Mouse (Mus musculus): ENCODE data around the gene Grin2a. TPM values are rescaled to one million over a fixed set of nuclear protein-coding genes. Genes with fewer than 3 reads are reported as not detected.

Gene Grin2a
- polyA plus RNA-seq, 2 experiments: 0.64 to 2.0 TPM

DNA sequence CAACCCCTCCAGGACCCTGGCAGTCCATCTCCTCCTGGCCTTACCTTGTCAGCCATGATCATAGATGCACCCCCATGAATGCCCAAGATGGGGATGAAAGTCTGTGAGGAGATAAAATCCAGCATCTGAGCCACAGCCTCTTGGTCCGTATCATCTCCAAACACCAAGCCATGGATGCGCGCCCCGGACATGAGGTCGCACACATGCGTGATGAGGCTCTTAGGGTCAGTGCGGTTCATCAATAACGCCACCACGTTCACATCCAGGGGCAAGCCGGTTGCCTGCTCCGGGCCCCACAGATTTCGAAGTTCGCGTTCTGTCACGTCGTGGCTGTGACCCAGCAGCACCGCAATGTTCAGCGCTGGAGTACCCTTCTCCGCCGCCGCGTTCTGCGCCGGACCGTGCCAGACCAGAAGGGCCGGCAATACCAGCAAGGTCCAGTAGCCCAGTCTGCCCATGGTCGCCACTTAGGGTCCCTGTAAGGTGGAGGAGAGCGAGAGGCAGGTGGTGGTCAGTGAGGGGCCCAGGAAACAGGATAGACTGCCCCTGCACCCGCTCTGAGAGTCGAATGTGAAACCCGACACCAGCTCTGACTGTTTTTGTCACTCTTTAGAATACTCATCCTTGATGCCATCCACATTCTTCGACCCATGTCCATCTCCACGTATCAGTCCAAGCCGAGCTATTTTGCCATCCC is 3.1 kb downstream of the Grin2a start:
- Histone ChIP-seq H3K36me3 (ENCODE audit: control insufficient read depth, insufficient read depth, low read length) (no peaks in the 10 kb centered on the region), H3K4me2 (replicated peaks; ENCODE audit: low read depth, low read length, severe bottlenecking) (peak overlapping the region; percentile 61), H3K4me1 (ENCODE audit: control insufficient read depth, insufficient read depth, low read length) (peaks cover 5% of the 10 kb centered on the region), H3K4me3 (replicated peaks; ENCODE audit: low read length) (peak overlapping the region; percentile 36; the same call in 1 of the 2 replicates), H3K27me3 (ENCODE audit: control insufficient read depth, insufficient read depth, low read length) (peaks cover 68% of the 10 kb centered on the region), H3K27ac (replicated peaks; ENCODE audit: low read depth, low read length) (no peak overlapping the region), H3K9ac (ENCODE audit: low read depth, low read length, severe bottlenecking) (no peak overlapping the region), H3K9me3 (ENCODE audit: control insufficient read depth, low read length) (no peaks in the 10 kb centered on the region)
- no peak for TF ChIP-seq POLR2A (IDR thresholded peaks at IDR 0.05; ENCODE audit: borderline replicate concordance, extremely low read depth, insufficient read depth, insufficient read length)
- ATAC-seq (ENCODE audit: low FRiP score, low read depth) (no peak), DNase-seq (ENCODE audit: low spot score) (no peak)
- WGBS: 18% methylated on average over 34 of the region's 34 CpGs

DNA sequence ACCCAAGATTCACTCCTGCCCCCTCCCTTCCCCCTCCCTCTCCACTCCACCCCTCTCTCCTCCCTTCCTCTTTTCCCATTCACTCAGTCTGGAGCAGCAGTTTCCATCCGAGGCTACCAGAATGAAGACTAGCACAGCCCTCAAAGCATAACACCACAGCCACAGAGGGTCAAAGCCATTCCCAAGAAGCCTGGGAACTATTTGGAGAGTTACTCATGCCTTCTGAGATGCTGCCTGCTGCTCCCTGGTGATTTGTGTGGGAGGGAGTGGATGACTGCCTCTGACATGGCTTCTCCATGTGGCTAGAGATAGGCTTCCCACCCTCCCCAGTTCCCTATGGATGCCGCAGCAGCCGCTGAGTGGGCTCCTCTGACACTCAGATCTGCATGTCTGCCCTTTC is 10.3 kb downstream of the Grin2a start:
- Histone ChIP-seq H3K4me1 (ENCODE audit: control insufficient read depth, insufficient read depth, low read length) (no peaks in the 10 kb centered on the region), H3K9ac (ENCODE audit: low read depth, low read length, severe bottlenecking) (no peak overlapping the region), H3K4me3 (replicated peaks; ENCODE audit: low read length) (no peak overlapping the region), H3K27ac (replicated peaks; ENCODE audit: low read depth, low read length) (no peak overlapping the region), H3K9me3 (ENCODE audit: control insufficient read depth, low read length) (no peaks in the 10 kb centered on the region), H3K27me3 (ENCODE audit: control insufficient read depth, insufficient read depth, low read length) (no peaks in the 10 kb centered on the region), H3K36me3 (ENCODE audit: control insufficient read depth, insufficient read depth, low read length) (no peaks in the 10 kb centered on the region), H3K4me2 (replicated peaks; ENCODE audit: low read depth, low read length, severe bottlenecking) (no peak overlapping the region)
- TF ChIP-seq POLR2A (IDR thresholded peaks at IDR 0.05; ENCODE audit: borderline replicate concordance, extremely low read depth, insufficient read depth, insufficient read length): no peak
- 68% methylated on average over 3 of the region's 3 CpGs for WGBS
- ATAC-seq (ENCODE audit: low FRiP score, low read depth) (no peak), DNase-seq (ENCODE audit: low spot score) (no peak)

DNA sequence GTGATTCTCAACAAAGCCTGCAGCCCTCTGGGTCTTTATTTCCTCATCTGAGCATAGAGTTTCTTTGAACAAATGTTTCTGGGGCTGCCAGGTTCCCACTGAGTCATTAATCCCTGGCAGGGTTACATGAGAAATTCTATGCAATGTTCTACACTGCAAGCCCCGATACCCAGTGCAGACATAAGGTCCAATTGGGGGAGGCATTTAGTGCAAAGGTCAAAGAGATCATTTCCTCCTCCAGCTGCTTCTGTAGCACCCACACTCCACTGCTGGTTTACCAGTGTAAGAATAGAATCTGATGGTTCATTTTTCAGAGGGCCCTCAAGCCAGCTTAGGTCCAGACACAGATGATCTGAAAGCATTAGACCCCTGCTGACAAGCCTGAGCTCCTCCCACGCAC is 14.7 kb downstream of the Grin2a start:
- WGBS: 56% methylated on average over 2 of the region's 2 CpGs

DNA sequence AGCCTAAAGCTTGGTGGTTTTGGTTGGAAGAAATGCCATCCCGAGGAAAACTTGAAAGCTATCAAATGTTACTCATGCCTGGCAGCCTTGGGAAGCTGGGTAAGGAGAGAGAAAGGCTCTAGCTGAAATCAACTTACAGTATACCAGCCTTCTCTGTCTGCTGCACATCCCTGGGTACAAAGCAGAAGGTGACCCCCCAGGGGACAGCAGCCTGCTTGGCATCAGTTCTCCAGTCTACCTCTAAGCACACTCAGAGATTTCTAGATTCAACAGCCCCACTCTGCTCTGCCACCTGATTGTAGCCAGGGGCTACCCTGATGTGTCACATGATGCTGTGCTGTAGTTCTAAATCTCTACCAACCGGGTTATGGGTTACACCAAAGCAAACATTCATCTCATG is 17.2 kb downstream of the Grin2a start:
- Histone ChIP-seq H3K9me3 (ENCODE audit: control insufficient read depth, low read length) (no peaks in the 10 kb centered on the region), H3K36me3 (ENCODE audit: control insufficient read depth, insufficient read depth, low read length) (no peaks in the 10 kb centered on the region), H3K4me2 (replicated peaks; ENCODE audit: low read depth, low read length, severe bottlenecking) (no peak overlapping the region), H3K9ac (ENCODE audit: low read depth, low read length, severe bottlenecking) (no peak overlapping the region), H3K4me1 (ENCODE audit: control insufficient read depth, insufficient read depth, low read length) (no peaks in the 10 kb centered on the region), H3K4me3 (replicated peaks; ENCODE audit: low read length) (no peak overlapping the region), H3K27me3 (ENCODE audit: control insufficient read depth, insufficient read depth, low read length) (no peaks in the 10 kb centered on the region), H3K27ac (replicated peaks; ENCODE audit: low read depth, low read length) (no peak overlapping the region)
- 81% methylated on average over 2 of the region's 2 CpGs for WGBS
- DNase-seq (ENCODE audit: low spot score) (no peak), ATAC-seq (ENCODE audit: low FRiP score, low read depth) (no peak)
- no peak for TF ChIP-seq POLR2A (IDR thresholded peaks at IDR 0.05; ENCODE audit: borderline replicate concordance, extremely low read depth, insufficient read depth, insufficient read length)

More for the DNA sequence above, 14.7 kb downstream of the Grin2a start:
- Histone ChIP-seq H3K9ac (ENCODE audit: low read depth, low read length, severe bottlenecking) (no peak overlapping the region), H3K9me3 (ENCODE audit: control insufficient read depth, low read length) (no peaks in the 10 kb centered on the region), H3K4me3 (replicated peaks; ENCODE audit: low read length) (no peak overlapping the region), H3K4me2 (replicated peaks; ENCODE audit: low read depth, low read length, severe bottlenecking) (no peak overlapping the region), H3K27me3 (ENCODE audit: control insufficient read depth, insufficient read depth, low read length) (no peaks in the 10 kb centered on the region), H3K4me1 (ENCODE audit: control insufficient read depth, insufficient read depth, low read length) (no peaks in the 10 kb centered on the region), H3K36me3 (ENCODE audit: control insufficient read depth, insufficient read depth, low read length) (no peaks in the 10 kb centered on the region), H3K27ac (replicated peaks; ENCODE audit: low read depth, low read length) (no peak overlapping the region)
- no peak for DNase-seq (ENCODE audit: low spot score)
- TF ChIP-seq POLR2A (IDR thresholded peaks at IDR 0.05; ENCODE audit: borderline replicate concordance, extremely low read depth, insufficient read depth, insufficient read length): no peak
- no peak; the same call in 1 of the 2 replicates for ATAC-seq (ENCODE audit: low FRiP score, low read depth)

DNA sequence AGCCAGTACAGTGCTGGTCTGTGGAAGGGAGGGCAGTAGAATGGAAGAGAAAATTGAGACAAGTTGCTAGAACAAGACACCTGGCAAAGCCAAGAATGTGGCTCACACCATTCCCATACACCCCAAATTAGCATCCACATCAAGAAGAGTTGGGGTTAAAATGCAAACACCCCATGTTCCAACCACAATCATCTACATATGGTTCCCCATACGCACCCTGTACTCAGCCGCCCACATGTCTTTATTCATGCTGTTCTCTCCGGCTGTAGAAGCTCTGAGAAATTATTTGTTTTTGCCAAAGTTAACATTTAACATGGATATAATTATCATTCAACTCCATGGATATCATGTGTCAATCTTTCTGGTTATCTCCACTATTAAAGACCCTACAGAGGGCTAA is 22.7 kb downstream of the Grin2a start:
- Histone ChIP-seq H3K9me3 (ENCODE audit: control insufficient read depth, low read length) (no peaks in the 10 kb centered on the region), H3K4me3 (replicated peaks; ENCODE audit: low read length) (no peak overlapping the region), H3K4me1 (ENCODE audit: control insufficient read depth, insufficient read depth, low read length) (no peaks in the 10 kb centered on the region), H3K27me3 (ENCODE audit: control insufficient read depth, insufficient read depth, low read length) (no peaks in the 10 kb centered on the region), H3K36me3 (ENCODE audit: control insufficient read depth, insufficient read depth, low read length) (no peaks in the 10 kb centered on the region), H3K9ac (ENCODE audit: low read depth, low read length, severe bottlenecking) (no peak overlapping the region), H3K27ac (replicated peaks; ENCODE audit: low read depth, low read length) (no peak overlapping the region), H3K4me2 (replicated peaks; ENCODE audit: low read depth, low read length, severe bottlenecking) (no peak overlapping the region)
- TF ChIP-seq POLR2A (IDR thresholded peaks at IDR 0.05; ENCODE audit: borderline replicate concordance, extremely low read depth, insufficient read depth, insufficient read length): no peak
- WGBS: 90% methylated on average over 3 of the region's 3 CpGs
- ATAC-seq (ENCODE audit: low FRiP score, low read depth) (no peak), DNase-seq (ENCODE audit: low spot score) (no peak)

Data from limb, embryonic 14.5 days (tissue).